Mouse (Mus musculus): ENCODE results near the gene Mettl16.

DNA sequence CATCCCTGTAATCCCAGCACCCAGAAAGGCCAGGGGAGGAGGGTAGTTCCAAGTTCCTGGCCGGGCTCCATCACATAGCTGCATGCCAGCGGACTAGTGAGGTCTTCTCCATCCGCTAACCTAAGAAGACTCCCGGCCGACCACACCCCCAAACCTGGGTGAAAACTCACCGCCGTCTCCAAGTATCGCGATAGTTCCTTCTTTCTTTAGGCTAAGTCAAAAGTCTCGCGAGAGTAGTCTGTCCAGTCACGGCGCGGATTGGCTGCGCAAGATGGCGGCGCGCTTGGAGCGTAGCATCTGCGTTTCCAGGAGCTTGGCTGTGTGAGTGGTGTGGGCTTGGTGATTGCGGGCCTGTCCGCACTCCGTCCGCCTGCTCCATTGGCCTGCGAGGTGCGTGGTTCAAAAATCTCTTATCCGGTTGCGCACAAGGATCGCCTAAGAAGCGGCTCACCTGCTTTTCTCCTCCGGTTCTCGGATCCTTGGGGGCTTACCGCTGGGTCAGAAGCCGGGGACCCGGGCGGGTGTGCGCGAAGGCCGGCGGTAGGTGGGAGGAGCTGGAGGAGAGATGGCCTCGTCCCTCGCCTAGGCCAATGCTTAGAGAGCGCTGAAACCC is at the start of gene Mettl16:
- peak; percentile 96 for TF ChIP-seq POLR2A (IDR thresholded peaks at IDR 0.05; ENCODE audit: insufficient read length, low read depth)
- no peak for TF ChIP-seq CEBPB (IDR thresholded peaks at IDR 0.05; ENCODE audit: insufficient read depth, poor library complexity, severe bottlenecking)
- no peak for TF ChIP-seq MAX (IDR thresholded peaks at IDR 0.05; ENCODE audit: low read depth)
- no peak for TF ChIP-seq USF1 (IDR thresholded peaks at IDR 0.05; ENCODE audit: low read depth)
- TF ChIP-seq MYOG (IDR thresholded peaks at IDR 0.05; ENCODE audit: control insufficient read depth in 1 of 3, insufficient read depth in 1 of 3, insufficient read length in 2 of 3, low read depth in 2 of 3), result no peak
- TF ChIP-seq MYOD1 (IDR thresholded peaks at IDR 0.05; ENCODE audit: control insufficient read depth in 1 of 3, insufficient read length in 2 of 3, low read depth in 2 of 3), result peak in 1 of 3 experiments; percentile 37
- TF ChIP-seq TCF12 (IDR thresholded peaks at IDR 0.05; ENCODE audit: insufficient read depth, poor library complexity, severe bottlenecking), result no peak
- TF ChIP-seq TCF3 (IDR thresholded peaks at IDR 0.05; ENCODE audit: insufficient read length, low read depth), result no peak
